Mouse (Mus musculus) lung, embryonic 16.5 days (tissue): ENCODE results near the gene Tmod2. TPM values are rescaled to one million over a fixed set of nuclear protein-coding genes. Genes with fewer than 3 reads are reported as not detected.

Source experiments
- ATAC-seq: fragments of 200-750 bp; cut with Nextera tagmentation; 2 replicates; pipeline ENCODE4 v1.8.0; 2017; ENCODE audit warnings: low read depth, mild to moderate bottlenecking, moderate library complexity
- H3K27ac ChIP-seq: fragments of 300-500 bp; sonication (generic); 2 replicates; pipeline ENCODE4 v1.5.1; 2014; ENCODE audit warnings: mild to moderate bottlenecking, control low read depth, low read length
- H3K27me3 ChIP-seq: fragments of 300-500 bp; sonication (generic); 2 replicates; pipeline ENCODE4 v1.6.1; 2014; ENCODE audit warnings: low read depth, low read length, mixed read lengths; ENCODE audit not compliant: control insufficient read depth, insufficient read depth
- H3K36me3 ChIP-seq: fragments of 300-500 bp; sonication (generic); 2 replicates; pipeline ENCODE4 v1.6.1; 2014; ENCODE audit warnings: low read length; ENCODE audit not compliant: control insufficient read depth, insufficient read depth
- H3K4me1 ChIP-seq: fragments of 300-500 bp; sonication (generic); replicated peaks from 2 replicates; pipeline ENCODE4 v1.6.1; 2014; ENCODE audit warnings: low read length, mixed read lengths; ENCODE audit not compliant: control insufficient read depth, insufficient read depth
- H3K4me2 ChIP-seq: fragments of 300-500 bp; sonication (generic); 2 replicates; pipeline ENCODE4 v1.6.1; 2014; ENCODE audit warnings: low read depth, low read length, control low read depth
- H3K4me3 ChIP-seq: fragments of 300-500 bp; sonication (generic); 2 replicates; pipeline ENCODE4 v1.5.1; 2014; ENCODE audit warnings: mild to moderate bottlenecking, low read length, control low read depth
- H3K9ac ChIP-seq: fragments of 300-500 bp; sonication (generic); 2 replicates; pipeline ENCODE4 v1.6.1; 2014; ENCODE audit warnings: low read length, control low read depth
- H3K9me3 ChIP-seq: fragments of 300-500 bp; sonication (generic); 2 replicates; pipeline ENCODE4 v1.6.1; 2016; ENCODE audit warnings: low read length; ENCODE audit not compliant: control insufficient read depth
- WGBS: fragments of 180-500 bp; shearing (Covaris S2); extraction: QIAGEN DNeasy Blood & Tissue Kit; methylation state at CpG from one replicate; pipeline ENCODE4 v1.1.7; 2014; 5-methylcytosine and 5-hydroxymethylcytosine counted together
- polyA plus RNA-seq: library from polyadenylated mRNA; unstranded; fragments of >200 nt; fragmentation: Nextera tagmentation; extraction: Ambion mirVana; gene quantifications from 2 replicates; pipeline ENCODE4 v1.2.1, GENCODE M21; 2015

Tmod2 gene
- polyA plus RNA-seq, 1 experiment from 2014 or later: 8.7 TPM

GRCm38 (mm10) chr9:75589850-75590790 is 21.0 kb downstream of the Tmod2 start:
- Histone ChIP-seq H3K27ac (no peak overlapping the region), H3K27me3 (no peaks in the 10 kb centered on the region), H3K36me3 (no peaks in the 10 kb centered on the region), H3K4me3 (no peak overlapping the region), H3K4me2 (no peak overlapping the region), H3K9ac (no peak overlapping the region), H3K4me1 (no peaks in the 10 kb centered on the region), H3K9me3 (no peaks in the 10 kb centered on the region)
- ATAC-seq: no peak
- WGBS: 79% methylated on average over 15 of the region's 15 CpGs

GRCm38 (mm10) chr9:75581694-75582350 is 29.3 kb downstream of the Tmod2 start:
- Histone ChIP-seq H3K9ac (no peak overlapping the region), H3K9me3 (no peaks in the 10 kb centered on the region), H3K4me1 (peaks cover 11% of the 10 kb centered on the region), H3K36me3 (no peaks in the 10 kb centered on the region), H3K27me3 (no peaks in the 10 kb centered on the region), H3K27ac (peak overlapping the region; percentile 43; the same call in 1 of the 2 replicates), H3K4me2 (0 out of 2 replicates have a peak overlapping the region, but pooled peaks have one; percentile 16), H3K4me3 (no peak overlapping the region)
- WGBS: 45% methylated on average over 7 of the region's 7 CpGs
- ATAC-seq: peak; percentile 72; the same call in 1 of the 2 replicates

- Histone ChIP-seq H3K4me3 (no peak overlapping the region), H3K9me3 (no peaks in the 10 kb centered on the region), H3K27me3 (no peaks in the 10 kb centered on the region), H3K4me1 (peaks cover 11% of the 10 kb centered on the region), H3K4me2 (no peak overlapping the region), H3K9ac (no peak overlapping the region), H3K36me3 (no peaks in the 10 kb centered on the region), H3K27ac (no peak overlapping the region)
- ATAC-seq: no peak
- 68% methylated on average over 6 of the region's 6 CpGs for WGBS
Measured at GRCm38 (mm10) chr9:75579321-75579720, 31.8 kb downstream of the Tmod2 start.

GRCm38 (mm10) chr9:75571036-75571942 is 39.8 kb downstream of the Tmod2 start:
- Histone ChIP-seq H3K9me3 (no peaks in the 10 kb centered on the region), H3K27me3 (no peaks in the 10 kb centered on the region), H3K9ac (no peak overlapping the region), H3K4me2 (no peak overlapping the region), H3K36me3 (no peaks in the 10 kb centered on the region), H3K27ac (peak overlapping the region; percentile 54), H3K4me3 (no peak overlapping the region), H3K4me1 (peaks cover 7% of the 10 kb centered on the region; the same call in 1 of the 2 replicates)
- peak; percentile 95 for ATAC-seq
- 54% methylated on average over 5 of the region's 5 CpGs for WGBS

- H3K4me3 ChIP-seq: no peak overlapping the region
- WGBS: 96% methylated on average over 6 of the region's 6 CpGs
- no peak for ATAC-seq
- no peak overlapping the region for H3K9ac ChIP-seq
- no peak overlapping the region for H3K4me2 ChIP-seq
- no peaks in the 10 kb centered on the region for H3K36me3 ChIP-seq
- H3K9me3 ChIP-seq: no peaks in the 10 kb centered on the region
- no peaks in the 10 kb centered on the region for H3K27me3 ChIP-seq
- H3K4me1 ChIP-seq: peaks cover 7% of the 10 kb centered on the region; the same call in 1 of the 2 replicates
- no peak overlapping the region for H3K27ac ChIP-seq
Measured at GRCm38 (mm10) chr9:75568399-75568798, 42.7 kb downstream of the Tmod2 start.

- H3K4me2 ChIP-seq: no peak overlapping the region
Measured at GRCm38 (mm10) chr9:75564892-75565291, 46.2 kb downstream of the Tmod2 start.

GRCm38 (mm10) chr9:75563622-75564021 is 47.5 kb downstream of the Tmod2 start:
- no peak for ATAC-seq
- no peak overlapping the region for H3K4me3 ChIP-seq

More at GRCm38 (mm10) chr9:75564892-75565291, 46.2 kb downstream of the Tmod2 start:
- Histone ChIP-seq H3K4me1 (peaks cover 5% of the 10 kb centered on the region; the same call in 1 of the 2 replicates), H3K9me3 (no peaks in the 10 kb centered on the region), H3K36me3 (no peaks in the 10 kb centered on the region), H3K4me3 (no peak overlapping the region), H3K27me3 (no peaks in the 10 kb centered on the region), H3K9ac (no peak overlapping the region), H3K27ac (no peak overlapping the region)
- 83% methylated on average over 6 of the region's 6 CpGs for WGBS
- no peak for ATAC-seq

GRCm38 (mm10) chr9:75563176-75563575 is 47.9 kb downstream of the Tmod2 start:
- no peak for ATAC-seq
- Histone ChIP-seq H3K4me1 (peaks cover 6% of the 10 kb centered on the region; the same call in 1 of the 2 replicates), H3K4me3 (no peak overlapping the region), H3K9ac (no peak overlapping the region), H3K4me2 (no peak overlapping the region), H3K9me3 (no peaks in the 10 kb centered on the region), H3K27ac (no peak overlapping the region), H3K27me3 (no peaks in the 10 kb centered on the region), H3K36me3 (no peaks in the 10 kb centered on the region)
- 57% methylated on average over 2 of the region's 2 CpGs for WGBS

More at GRCm38 (mm10) chr9:75563622-75564021, 47.5 kb downstream of the Tmod2 start:
- Histone ChIP-seq H3K9me3 (no peaks in the 10 kb centered on the region), H3K27ac (no peak overlapping the region), H3K36me3 (no peaks in the 10 kb centered on the region), H3K9ac (no peak overlapping the region), H3K4me2 (no peak overlapping the region), H3K4me1 (peaks cover 6% of the 10 kb centered on the region; the same call in 1 of the 2 replicates), H3K27me3 (no peaks in the 10 kb centered on the region)
- 66% methylated on average over 6 of the region's 6 CpGs for WGBS
